ENCODE assay signal across 14 mouse cellular contexts in the genomic region with DNA sequence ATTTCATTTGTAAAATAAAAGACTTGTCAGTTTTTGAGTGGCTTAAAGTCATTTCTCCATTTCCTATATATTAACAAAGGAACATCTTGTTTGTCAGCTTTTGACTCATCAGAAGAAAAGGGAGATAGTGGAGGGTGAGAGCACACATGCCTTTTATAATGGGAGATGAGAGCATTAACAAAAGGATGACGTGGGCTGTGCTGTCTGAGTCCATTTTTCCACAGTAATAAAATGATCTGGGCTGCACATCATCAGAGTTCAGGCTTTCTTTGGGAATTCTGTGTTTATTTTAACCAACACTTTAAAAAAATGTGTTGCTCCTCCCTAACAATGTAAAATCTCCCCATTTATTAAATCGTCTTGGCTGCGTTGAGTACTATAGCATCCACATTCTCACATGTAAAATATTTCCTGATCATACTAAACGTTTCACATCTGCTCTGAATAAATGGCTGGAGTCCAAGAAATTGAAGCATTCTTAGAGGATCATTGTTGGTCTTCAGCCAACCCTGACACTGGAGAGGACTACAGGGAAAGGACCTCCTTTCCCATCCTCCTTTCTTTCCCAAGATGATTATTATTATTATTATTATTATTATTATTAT.
A peak's percentile ranks its signal among the peaks of the same experiment; 100 is the strongest.
DNase-seq lines count a peak whose midpoint lies in the region; ATAC-seq and TF ChIP-seq lines count a peak whose summit lies in the region.
"Had no signal": no experiment of that assay in that cellular context is flagged by ENCODE, and none has a peak within 500 bp of the region (broad histone marks: within the 10 kb centered on the region; RNA-seq: fewer than 3 reads in every experiment).

No protein-coding gene starts in this region.

- peak; percentile 85 for ATAC-seq in lung, embryonic 14.5 days (ENCODE audit: insufficient read depth)
- peak; percentile 83 for ATAC-seq in limb, embryonic 14.5 days (ENCODE audit: low FRiP score, low read depth)
- ATAC-seq in liver, postnatal 0 days = no peak
- ATAC-seq: CD4-positive, CD25-positive, alpha-beta regulatory T cell, adult 4 months had no signal

- 32% methylated on average over 4 of the region's 4 CpGs for WGBS in lung, embryonic 14.5 days
- 29% methylated on average over 4 of the region's 4 CpGs for WGBS in limb, embryonic 14.5 days
- 68% methylated on average over 4 of the region's 4 CpGs for WGBS in liver, postnatal 0 days (ENCODE audit: insufficient replicate concordance)

- TF ChIP-seq POLR2A in limb, embryonic 14.5 days (IDR thresholded peaks at IDR 0.05; ENCODE audit: borderline replicate concordance, extremely low read depth, insufficient read depth, insufficient read length) = no peak

- H3K4me1 ChIP-seq in lung, embryonic 14.5 days (ENCODE audit: insufficient read depth) = no peaks in the 10 kb centered on the region
- no peaks in the 10 kb centered on the region for H3K4me1 ChIP-seq in limb, embryonic 14.5 days (ENCODE audit: control insufficient read depth, insufficient read depth, low read length)
- H3K4me1 ChIP-seq in liver, postnatal 0 days (ENCODE audit: insufficient read depth) = no peaks in the 10 kb centered on the region
- H3K4me1 ChIP-seq: hindbrain, embryonic 15.5 days had no signal

- TF ChIP-seq EP300 in liver, postnatal 0 days (IDR thresholded peaks at IDR 0.05; ENCODE audit: low read depth) = no peak

- no peak overlapping the region for H3K27ac ChIP-seq in lung, embryonic 14.5 days (ENCODE audit: low read depth)
- H3K27ac ChIP-seq in limb, embryonic 14.5 days (replicated peaks; ENCODE audit: low read depth, low read length) = no peak overlapping the region
- H3K27ac ChIP-seq in liver, postnatal 0 days (ENCODE audit: low read depth) = no peak overlapping the region
- H3K27ac ChIP-seq: hindbrain, embryonic 15.5 days; layer of hippocampus, adult 2 months had no signal

- H3K27me3 ChIP-seq in lung, embryonic 14.5 days (ENCODE audit: insufficient read depth, low read length) = no peaks in the 10 kb centered on the region
- no peaks in the 10 kb centered on the region for H3K27me3 ChIP-seq in limb, embryonic 14.5 days (ENCODE audit: control insufficient read depth, insufficient read depth, low read length)
- H3K27me3 ChIP-seq in liver, postnatal 0 days (ENCODE audit: insufficient read depth, low read length) = no peaks in the 10 kb centered on the region
- H3K27me3 ChIP-seq: hindbrain, embryonic 15.5 days had no signal

- no peak overlapping the region for H3K4me3 ChIP-seq in lung, embryonic 14.5 days (ENCODE audit: low read depth, low read length)
- H3K4me3 ChIP-seq in limb, embryonic 14.5 days (replicated peaks; ENCODE audit: low read length) = no peak overlapping the region
- H3K4me3 ChIP-seq in liver, postnatal 0 days (ENCODE audit: low read depth, low read length) = no peak overlapping the region
- H3K4me3 ChIP-seq: erythroblast, embryonic 14.5 days; hindbrain, embryonic 15.5 days; layer of hippocampus, adult 2 months had no signal

- no peaks in the 10 kb centered on the region for H3K9me3 ChIP-seq in lung, embryonic 14.5 days (ENCODE audit: low read depth, low read length)
- H3K9me3 ChIP-seq in limb, embryonic 14.5 days (ENCODE audit: control insufficient read depth, low read length) = no peaks in the 10 kb centered on the region
- no peaks in the 10 kb centered on the region for H3K9me3 ChIP-seq in liver, postnatal 0 days (ENCODE audit: low read length)
- H3K9me3 ChIP-seq: hindbrain, embryonic 15.5 days had no signal

- H3K9ac ChIP-seq in lung, embryonic 14.5 days = no peak overlapping the region
- no peak overlapping the region for H3K9ac ChIP-seq in limb, embryonic 14.5 days (ENCODE audit: low read depth, low read length, severe bottlenecking)
- H3K9ac ChIP-seq in liver, postnatal 0 days (replicated peaks) = no peak overlapping the region
- H3K9ac ChIP-seq: hindbrain, embryonic 15.5 days had no signal

- peak; percentile 9 for DNase-seq in gastrocnemius, postnatal 10 days
- no peak for DNase-seq in gastrocnemius, postnatal 36 days
- DNase-seq in lung, embryonic 14.5 days = peak; percentile 89
- no peak for DNase-seq in lung, adult 18-20 months
- DNase-seq in NIH3T3 (ENCODE audit: low read depth) = peak; percentile 60
- DNase-seq in limb, embryonic 14.5 days (ENCODE audit: low spot score) = peak; percentile 92
- DNase-seq in liver, postnatal 0 days = no peak
- DNase-seq: cerebellum, adult 18-20 months; kidney, adult 9 months; thymus, adult 18-20 months had no signal

- H3K36me3 ChIP-seq in lung, embryonic 14.5 days (ENCODE audit: insufficient read depth) = no peaks in the 10 kb centered on the region
- no peaks in the 10 kb centered on the region for H3K36me3 ChIP-seq in limb, embryonic 14.5 days (ENCODE audit: control insufficient read depth, insufficient read depth, low read length)
- H3K36me3 ChIP-seq in liver, postnatal 0 days (replicated peaks; ENCODE audit: insufficient read depth, low read length) = no peaks in the 10 kb centered on the region
- H3K36me3 ChIP-seq: hindbrain, embryonic 15.5 days had no signal

- no peak overlapping the region for H3K4me2 ChIP-seq in lung, embryonic 14.5 days
- no peak overlapping the region for H3K4me2 ChIP-seq in limb, embryonic 14.5 days (replicated peaks; ENCODE audit: low read depth, low read length, severe bottlenecking)
- no peak overlapping the region for H3K4me2 ChIP-seq in liver, postnatal 0 days (ENCODE audit: low read depth, low read length)
- H3K4me2 ChIP-seq: hindbrain, embryonic 15.5 days had no signal

- no peak for TF ChIP-seq CTCF in lung, embryonic 14.5 days (IDR thresholded peaks at IDR 0.05; ENCODE audit: low read depth)
- TF ChIP-seq CTCF in liver, postnatal 0 days (IDR thresholded peaks at IDR 0.05; ENCODE audit: low read depth) = no peak

- intact Hi-C loops in gastrocnemius, postnatal 36 days (cut with DNase I) = loop anchor here (10.0 kb wide), 1 partner anchor 460 kb away; the partner anchor contains the start of gene Jag1

Comparison
In these comparisons a context has a peak if more than half of its experiments do, and no peak if none do; other contexts are left out.
1. DNase-seq: peak in gastrocnemius, postnatal 10 days (single experiment), lung, embryonic 14.5 days (single experiment), NIH3T3 (single experiment) and limb, embryonic 14.5 days (single experiment); none in gastrocnemius, postnatal 36 days (0 of 2), lung, adult 18-20 months (0 of 2) and liver, postnatal 0 days (single experiment).